Mouse (Mus musculus) liver, embryonic 15.5 days (tissue): ENCODE results near the gene Ear2. TPM values are rescaled to one million over a fixed set of nuclear protein-coding genes. Genes with fewer than 3 reads are reported as not detected.
"Not testable (repeated sequence)": the region's sequence is repeated elsewhere in the genome, so short reads cannot be mapped to it uniquely, and the experiment has no call there.

ENCODE experiments used
- ATAC-seq: fragments of 200-750 bp; cut with Nextera tagmentation; 2 replicates; pipeline ENCODE4 v1.8.0; 2017; ENCODE audit warnings: moderate number of reproducible peaks, mild to moderate bottlenecking, moderate library complexity; ENCODE audit not compliant: insufficient read depth
- H3K27ac ChIP-seq: fragments of 300-500 bp; sonication (generic); replicated peaks from 2 replicates; pipeline ENCODE4 v1.5.1; 2015; ENCODE audit warnings: mild to moderate bottlenecking, inconsistent platforms
- H3K27me3 ChIP-seq: fragments of 300-500 bp; sonication (generic); 2 replicates; pipeline ENCODE4 v1.6.1; 2015; ENCODE audit warnings: mild to moderate bottlenecking, inconsistent platforms
- H3K36me3 ChIP-seq: fragments of 300-500 bp; sonication (generic); replicated peaks from 2 replicates; pipeline ENCODE4 v1.6.1; 2015; ENCODE audit warnings: moderate library complexity, mild to moderate bottlenecking, inconsistent platforms
- H3K4me1 ChIP-seq: fragments of 300-500 bp; sonication (generic); replicated peaks from 2 replicates; pipeline ENCODE4 v1.6.1; 2015; ENCODE audit warnings: inconsistent platforms
- H3K4me2 ChIP-seq: fragments of 300-500 bp; sonication (generic); 2 replicates; pipeline ENCODE4 v1.6.1; 2015; ENCODE audit warnings: moderate library complexity, mild to moderate bottlenecking, inconsistent platforms
- H3K4me3 ChIP-seq: fragments of 300-500 bp; sonication (generic); replicated peaks from 2 replicates; pipeline ENCODE4 v1.5.1; 2015; ENCODE audit warnings: mild to moderate bottlenecking, inconsistent platforms
- H3K9ac ChIP-seq: fragments of 300-500 bp; sonication (generic); 2 replicates; pipeline ENCODE4 v1.6.1; 2015; ENCODE audit warnings: moderate library complexity, mild to moderate bottlenecking, inconsistent platforms
- H3K9me3 ChIP-seq: fragments of 300-500 bp; sonication (generic); replicated peaks from 2 replicates; pipeline ENCODE4 v1.6.1; 2016; ENCODE audit warnings: inconsistent platforms
- WGBS: fragments of 180-500 bp; shearing (Covaris S2); methylation state at CpG from one replicate; pipeline ENCODE4 v1.1.7; 2015; ENCODE audit warnings: mixed read lengths; ENCODE audit not compliant: insufficient replicate concordance; 5-methylcytosine and 5-hydroxymethylcytosine counted together
- polyA plus RNA-seq: library from polyadenylated mRNA; unstranded; fragments of >200 nt; fragmentation: Nextera tagmentation; extraction: Ambion mirVana; gene quantifications from 2 replicates; pipeline ENCODE4 v1.2.1, GENCODE M21; 2015

Gene Ear2
- 14.2 and 20.2 TPM in 2 replicates for polyA plus RNA-seq

GRCm38 (mm10) chr14:44102354-44102753, at the start of gene Ear2:
Ear2 (plus strand) TSS chr14:44102654.
- H3K4me3 ChIP-seq, H3K27ac ChIP-seq, H3K9ac ChIP-seq, H3K27me3 ChIP-seq, H3K36me3 ChIP-seq, H3K9me3 ChIP-seq, ATAC-seq, H3K4me2 ChIP-seq, H3K4me1 ChIP-seq: not testable (repeated sequence)
- WGBS, result 43% methylated on average over 2 of the region's 2 CpGs

GRCm38 (mm10) chr14:44067879-44068278, 34.6 kb upstream of the Ear2 start:
- not testable (repeated sequence) for H3K36me3 ChIP-seq, H3K4me3 ChIP-seq, H3K27ac ChIP-seq, H3K4me1 ChIP-seq, H3K4me2 ChIP-seq, H3K9ac ChIP-seq, H3K27me3 ChIP-seq, H3K9me3 ChIP-seq, ATAC-seq
- 61% methylated on average over 1 of the region's 1 CpGs for WGBS

GRCm38 (mm10) chr14:44070595-44070994, 31.9 kb upstream of the Ear2 start:
- not testable (repeated sequence) for H3K4me3 ChIP-seq, H3K9me3 ChIP-seq, H3K9ac ChIP-seq, H3K27me3 ChIP-seq, H3K4me2 ChIP-seq, ATAC-seq, H3K4me1 ChIP-seq, H3K36me3 ChIP-seq, H3K27ac ChIP-seq
- WGBS, result 75% methylated on average over 2 of the region's 3 CpGs

GRCm38 (mm10) chr14:44077785-44078341, 24.6 kb upstream of the Ear2 start:
- ATAC-seq, result peak; percentile 40; the same call in 1 of the 2 replicates
- H3K27ac ChIP-seq, H3K4me3 ChIP-seq, H3K4me2 ChIP-seq, H3K9ac ChIP-seq, H3K36me3 ChIP-seq, H3K4me1 ChIP-seq, H3K9me3 ChIP-seq, H3K27me3 ChIP-seq: not testable (repeated sequence)
- WGBS, result 40% methylated on average over 5 of the region's 5 CpGs

GRCm38 (mm10) chr14:44086588-44086987, 15.9 kb upstream of the Ear2 start:
- not testable (repeated sequence) for H3K4me1 ChIP-seq, H3K9ac ChIP-seq, H3K27ac ChIP-seq, ATAC-seq, H3K27me3 ChIP-seq, H3K36me3 ChIP-seq, H3K4me3 ChIP-seq, H3K4me2 ChIP-seq, H3K9me3 ChIP-seq
- 76% methylated on average over 1 of the region's 1 CpGs for WGBS

GRCm38 (mm10) chr14:44087535-44087934, 14.9 kb upstream of the Ear2 start:
- H3K4me1 ChIP-seq, H3K27ac ChIP-seq, H3K4me2 ChIP-seq, H3K36me3 ChIP-seq, H3K4me3 ChIP-seq, H3K27me3 ChIP-seq, H3K9me3 ChIP-seq, ATAC-seq, H3K9ac ChIP-seq: not testable (repeated sequence)
- 38% methylated on average over 2 of the region's 2 CpGs for WGBS

- not testable (repeated sequence) for H3K4me3 ChIP-seq, H3K4me2 ChIP-seq, H3K4me1 ChIP-seq, ATAC-seq, H3K36me3 ChIP-seq, H3K27ac ChIP-seq, H3K9ac ChIP-seq, H3K27me3 ChIP-seq, H3K9me3 ChIP-seq
- 7% methylated on average over 1 of the region's 1 CpGs for WGBS
Observed at GRCm38 (mm10) chr14:44091524-44091923, 10.9 kb upstream of the Ear2 start.

GRCm38 (mm10) chr14:44094445-44094844, 8.0 kb upstream of the Ear2 start:
- not testable (repeated sequence) for H3K36me3 ChIP-seq, H3K4me2 ChIP-seq, H3K4me3 ChIP-seq, ATAC-seq, H3K27ac ChIP-seq, H3K27me3 ChIP-seq, H3K9me3 ChIP-seq, H3K4me1 ChIP-seq, H3K9ac ChIP-seq
- WGBS, result 49% methylated on average over 5 of the region's 5 CpGs

- not testable (repeated sequence) for ATAC-seq
Observed at GRCm38 (mm10) chr14:44100030-44100429, 2.4 kb upstream of the Ear2 start.

GRCm38 (mm10) chr14:44110981-44111380, 8.5 kb downstream of the Ear2 start:
- Histone ChIP-seq H3K9ac (no peak overlapping the region), H3K4me2 (no peak overlapping the region), H3K4me3 (no peak overlapping the region), H3K9me3 (no peaks in the 10 kb centered on the region), H3K27ac (no peak overlapping the region), H3K4me1 (no peaks in the 10 kb centered on the region), H3K27me3 (no peaks in the 10 kb centered on the region), H3K36me3 (no peaks in the 10 kb centered on the region)
- no peak for ATAC-seq

More at GRCm38 (mm10) chr14:44100030-44100429, 2.4 kb upstream of the Ear2 start:
- H3K9ac ChIP-seq, H3K4me2 ChIP-seq, H3K9me3 ChIP-seq, H3K4me3 ChIP-seq, H3K36me3 ChIP-seq, H3K4me1 ChIP-seq, H3K27me3 ChIP-seq, H3K27ac ChIP-seq: not testable (repeated sequence)
- no CpG with 5 or more reads among the region's 1 CpGs for WGBS

- ATAC-seq, H3K4me1 ChIP-seq, H3K4me2 ChIP-seq, H3K4me3 ChIP-seq, H3K9me3 ChIP-seq, H3K27ac ChIP-seq, H3K9ac ChIP-seq, H3K36me3 ChIP-seq, H3K27me3 ChIP-seq: not testable (repeated sequence)
- 58% methylated on average over 4 of the region's 4 CpGs for WGBS
Observed at GRCm38 (mm10) chr14:44123551-44123950, 21.1 kb downstream of the Ear2 start, which contains the start of gene Gm3327. Gm3327 (plus strand) TSS chr14:44123851.
